Mouse (Mus musculus) forebrain, embryonic 12.5 days (tissue): ENCODE data around the gene Myl10. TPM values are rescaled to one million over a fixed set of nuclear protein-coding genes. Genes with fewer than 3 reads are reported as not detected.

Experiments used
- polyA plus RNA-seq: library from polyadenylated mRNA; unstranded; fragments of >200 nt; fragmentation: Nextera tagmentation; extraction: Ambion mirVana; gene quantifications from 2 replicates; pipeline ENCODE4 v1.2.1, GENCODE M21; 2016

Gene Myl10
- polyA plus RNA-seq, 1 experiment from 2014 or later = not detected

Other genes starting within 250 kb of the Myl10 start
- 157 and 165 TPM in 2 replicates for gene Cux1, start 125.7 kb upstream of the Myl10 start, polyA plus RNA-seq
- 33.7 and 42.6 TPM in 2 replicates for gene Col26a1, start 190.1 kb downstream of the Myl10 start, polyA plus RNA-seq
- gene Ift22, start 215.0 kb downstream of the Myl10 start, polyA plus RNA-seq = 107 and 115 TPM in 2 replicates